Mouse (Mus musculus) embryonic facial prominence, embryonic 14.5 days (tissue): ENCODE measurements around the gene Slc4a7. TPM values are rescaled to one million over a fixed set of nuclear protein-coding genes. Genes with fewer than 3 reads are reported as not detected.

Experiments used
- ATAC-seq: fragments of 200-750 bp; cut with Nextera tagmentation; 2 replicates; pipeline ENCODE4 v1.8.0; 2017; ENCODE audit warnings: low read depth, moderate number of reproducible peaks, moderate TSS enrichment
- DNase-seq: peaks from one replicate; pipeline ENCODE4 v3.0.0-alpha.2; 2015; ENCODE audit warnings: low spot score
- H3K27ac ChIP-seq: fragments of 300-500 bp; sonication (generic); replicated peaks from 2 replicates; pipeline ENCODE4 v1.5.1; 2014; ENCODE audit warnings: low read depth, mild to moderate bottlenecking, low read length, moderate library complexity
- H3K27me3 ChIP-seq: fragments of 300-500 bp; sonication (generic); replicated peaks from 2 replicates; pipeline ENCODE4 v1.6.1; 2014; ENCODE audit warnings: low read length; ENCODE audit not compliant: control insufficient read depth, insufficient read depth
- H3K36me3 ChIP-seq: fragments of 300-500 bp; sonication (generic); 2 replicates; pipeline ENCODE4 v1.6.1; 2014; ENCODE audit warnings: low read length, mixed read lengths; ENCODE audit not compliant: control insufficient read depth, insufficient read depth
- H3K4me1 ChIP-seq: fragments of 300-500 bp; sonication (generic); 2 replicates; pipeline ENCODE4 v1.6.1; 2014; ENCODE audit warnings: antibody characterized with exemption, low read length; ENCODE audit not compliant: control insufficient read depth, insufficient read depth
- H3K4me2 ChIP-seq: fragments of 300-500 bp; sonication (generic); 2 replicates; pipeline ENCODE4 v1.6.1; 2014; ENCODE audit warnings: low read depth, mild to moderate bottlenecking, low read length, moderate library complexity, mixed read lengths
- H3K4me3 ChIP-seq: fragments of 300-500 bp; sonication (generic); 2 replicates; pipeline ENCODE4 v1.5.1; 2014; ENCODE audit warnings: low read depth, mild to moderate bottlenecking, low read length
- H3K9ac ChIP-seq: fragments of 300-500 bp; sonication (generic); 2 replicates; pipeline ENCODE4 v1.6.1; 2014; ENCODE audit warnings: low read depth, mild to moderate bottlenecking, low read length, moderate library complexity, mixed read lengths
- H3K9me3 ChIP-seq: fragments of 300-500 bp; sonication (generic); 2 replicates; pipeline ENCODE4 v1.6.1; 2016; ENCODE audit warnings: low read length; ENCODE audit not compliant: control insufficient read depth
- WGBS: fragments of 180-500 bp; shearing (Covaris S2); extraction: QIAGEN DNeasy Blood & Tissue Kit; methylation state at CpG from one replicate; pipeline ENCODE4 v1.1.7; 2014; 5-methylcytosine and 5-hydroxymethylcytosine counted together
- polyA plus RNA-seq: library from polyadenylated mRNA; unstranded; fragments of >200 nt; fragmentation: Nextera tagmentation; extraction: Ambion mirVana; gene quantifications from 2 replicates; pipeline ENCODE4 v1.2.1, GENCODE M21; 2014

Slc4a7 gene
- 10.7 and 13.9 TPM in 2 replicates for polyA plus RNA-seq

DNA sequence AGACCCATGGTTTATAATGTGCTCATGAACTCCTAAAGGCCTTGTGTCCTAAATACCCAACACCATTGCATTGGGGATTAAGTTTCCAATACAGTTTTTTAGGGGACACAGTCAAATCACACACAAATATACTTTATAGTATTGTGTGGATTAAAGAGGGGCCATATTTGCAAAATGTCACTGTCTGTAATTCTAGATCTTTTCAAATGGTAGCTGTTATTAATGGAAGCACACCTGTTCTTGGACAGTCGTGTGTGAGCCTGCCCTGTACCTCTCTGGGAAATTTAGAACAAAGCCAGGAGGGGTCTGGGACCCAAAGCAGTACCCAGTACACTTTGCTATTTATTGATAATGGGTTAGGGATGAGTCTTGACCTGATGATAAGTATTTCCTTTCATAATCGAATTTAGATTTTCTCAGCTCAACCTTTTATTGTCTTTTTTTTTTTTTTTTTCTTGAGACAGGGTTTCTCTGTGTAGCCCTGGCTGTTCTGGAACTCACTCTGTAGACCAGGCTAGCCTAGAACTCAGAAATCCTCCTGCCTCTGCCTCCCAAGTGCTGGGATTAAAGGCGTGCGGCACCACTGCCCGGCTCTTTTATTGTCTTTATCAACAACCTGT is at the start of gene Slc4a7:
Gene Slc4a7 (plus strand): TSS at position 570 of the 620 bp plus-strand sequence.
- peak within 1 kb of the TSS; percentile 64 for H3K4me2 ChIP-seq
- peaks cover 8% of the 10 kb centered on the region for H3K4me1 ChIP-seq
- H3K27me3 ChIP-seq: no peaks in the 10 kb centered on the region
- 85% methylated on average over 5 of the region's 5 CpGs for WGBS
- ATAC-seq: no peak
- peak within 1 kb of the TSS; percentile 86 for H3K4me3 ChIP-seq
- peak within 1 kb of the TSS; percentile 97 for H3K9ac ChIP-seq
- H3K27ac ChIP-seq: peak within 1 kb of the TSS; percentile 96
- H3K9me3 ChIP-seq: no peaks in the 10 kb centered on the region
- DNase-seq: no peak
- no peaks in the 10 kb centered on the region for H3K36me3 ChIP-seq

DNA sequence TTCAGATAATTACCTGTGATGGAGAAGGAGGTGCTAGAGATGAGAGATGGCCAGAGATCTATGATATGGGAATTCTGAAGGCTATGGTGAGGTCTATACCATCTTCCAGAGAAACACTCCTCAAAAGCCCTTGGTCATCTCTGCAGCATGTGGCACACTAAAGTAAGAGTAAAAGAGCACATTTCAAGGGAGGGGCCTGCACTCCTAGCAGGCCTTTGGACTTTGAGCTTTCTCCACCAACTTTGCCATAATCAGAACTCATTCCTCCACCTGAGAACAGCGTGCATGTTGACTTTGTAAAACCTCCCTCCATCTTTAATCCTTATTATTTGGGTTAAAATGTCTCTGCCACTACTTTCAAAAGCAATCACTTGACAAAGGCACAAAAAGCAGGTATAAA is 31.5 kb upstream of the Slc4a7 start:
- H3K4me3 ChIP-seq: no peak overlapping the region
- H3K4me2 ChIP-seq: no peak overlapping the region
- H3K27ac ChIP-seq: no peak overlapping the region
- 89% methylated on average over 1 of the region's 1 CpGs for WGBS
- no peaks in the 10 kb centered on the region for H3K27me3 ChIP-seq
- no peaks in the 10 kb centered on the region for H3K36me3 ChIP-seq
- no peaks in the 10 kb centered on the region for H3K4me1 ChIP-seq
- DNase-seq (no peak), ATAC-seq (no peak)
- H3K9ac ChIP-seq: no peak overlapping the region
- H3K9me3 ChIP-seq: no peaks in the 10 kb centered on the region

DNA sequence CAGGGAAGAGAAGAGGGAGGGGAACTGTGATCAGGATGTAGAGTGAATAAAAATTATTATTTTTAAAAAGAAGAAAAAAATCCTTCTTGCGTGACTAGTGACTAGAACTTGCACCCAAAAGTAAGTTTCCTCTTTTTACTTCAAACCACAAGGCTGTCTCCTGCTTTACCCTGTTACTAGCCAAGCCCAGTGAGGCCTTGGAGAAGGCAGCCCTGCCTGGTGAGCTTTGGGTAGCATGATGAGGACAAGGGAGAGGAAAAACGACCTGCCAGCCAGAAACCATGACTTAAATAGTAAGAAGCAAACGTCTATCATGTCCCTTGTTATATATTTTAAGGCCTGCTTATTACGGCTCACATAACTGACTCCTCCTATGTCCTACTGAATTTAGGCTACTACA is 20.5 kb upstream of the Slc4a7 start:
- Histone ChIP-seq H3K9me3 (no peaks in the 10 kb centered on the region), H3K4me2 (no peak overlapping the region), H3K4me3 (no peak overlapping the region), H3K27me3 (no peaks in the 10 kb centered on the region), H3K4me1 (no peaks in the 10 kb centered on the region), H3K36me3 (no peaks in the 10 kb centered on the region), H3K27ac (no peak overlapping the region), H3K9ac (no peak overlapping the region)
- WGBS: 72% methylated on average over 4 of the region's 4 CpGs
- DNase-seq (no peak), ATAC-seq (no peak)

DNA sequence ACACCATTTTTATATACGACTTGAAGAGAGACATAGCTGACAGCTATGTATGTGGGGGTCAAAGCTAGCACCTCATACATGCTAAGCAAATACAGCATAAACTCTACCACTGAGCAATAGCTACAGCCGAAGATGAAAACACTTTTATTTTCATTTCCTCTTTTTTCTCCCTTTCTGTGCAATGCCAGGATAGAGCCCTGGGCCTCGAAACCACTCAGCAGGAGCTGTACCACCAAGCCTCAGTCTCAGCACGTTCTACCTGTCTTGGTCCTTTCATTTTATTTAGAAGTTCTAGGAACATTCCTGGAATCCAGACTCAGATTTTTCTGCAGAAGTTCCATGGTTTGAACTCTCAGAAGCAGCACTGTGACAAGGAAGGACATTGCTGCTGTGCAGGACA is 17.3 kb upstream of the Slc4a7 start:
- Histone ChIP-seq H3K4me1 (no peaks in the 10 kb centered on the region), H3K4me3 (no peak overlapping the region), H3K9ac (no peak overlapping the region), H3K27me3 (no peaks in the 10 kb centered on the region), H3K9me3 (no peaks in the 10 kb centered on the region), H3K4me2 (no peak overlapping the region), H3K36me3 (no peaks in the 10 kb centered on the region), H3K27ac (no peak overlapping the region)
- WGBS: 71% methylated on average over 4 of the region's 4 CpGs
- no peak for DNase-seq
- no peak for ATAC-seq

DNA sequence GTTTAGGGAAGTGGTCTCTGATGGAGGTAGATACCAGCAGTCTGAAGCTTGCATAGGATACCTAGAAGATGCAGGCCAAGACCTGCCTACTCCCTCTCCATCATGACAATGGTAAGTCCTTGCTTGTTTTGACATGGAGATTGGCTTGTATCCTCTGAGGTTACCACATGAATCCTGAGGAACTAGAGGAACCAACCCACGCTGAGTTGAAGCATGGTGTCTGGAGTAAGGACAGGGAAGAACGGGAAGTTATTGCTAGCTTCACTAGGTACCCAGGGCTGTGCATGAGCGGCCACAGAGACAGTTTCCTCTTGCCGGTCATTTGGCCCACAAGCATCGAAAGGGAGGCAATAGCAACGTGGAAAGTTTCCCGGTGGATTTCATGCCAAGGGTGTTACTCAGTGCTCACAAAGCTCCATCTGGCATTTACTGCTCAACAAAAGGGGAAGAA is 16.0 kb upstream of the Slc4a7 start:
- no peak overlapping the region for H3K4me2 ChIP-seq
- H3K9me3 ChIP-seq: no peaks in the 10 kb centered on the region
- H3K4me3 ChIP-seq: no peak overlapping the region
- no peaks in the 10 kb centered on the region for H3K4me1 ChIP-seq
- no peak overlapping the region for H3K27ac ChIP-seq
- no peaks in the 10 kb centered on the region for H3K27me3 ChIP-seq
- 80% methylated on average over 7 of the region's 7 CpGs for WGBS
- DNase-seq (no peak), ATAC-seq (no peak)
- H3K9ac ChIP-seq: no peak overlapping the region
- H3K36me3 ChIP-seq: no peaks in the 10 kb centered on the region

DNA sequence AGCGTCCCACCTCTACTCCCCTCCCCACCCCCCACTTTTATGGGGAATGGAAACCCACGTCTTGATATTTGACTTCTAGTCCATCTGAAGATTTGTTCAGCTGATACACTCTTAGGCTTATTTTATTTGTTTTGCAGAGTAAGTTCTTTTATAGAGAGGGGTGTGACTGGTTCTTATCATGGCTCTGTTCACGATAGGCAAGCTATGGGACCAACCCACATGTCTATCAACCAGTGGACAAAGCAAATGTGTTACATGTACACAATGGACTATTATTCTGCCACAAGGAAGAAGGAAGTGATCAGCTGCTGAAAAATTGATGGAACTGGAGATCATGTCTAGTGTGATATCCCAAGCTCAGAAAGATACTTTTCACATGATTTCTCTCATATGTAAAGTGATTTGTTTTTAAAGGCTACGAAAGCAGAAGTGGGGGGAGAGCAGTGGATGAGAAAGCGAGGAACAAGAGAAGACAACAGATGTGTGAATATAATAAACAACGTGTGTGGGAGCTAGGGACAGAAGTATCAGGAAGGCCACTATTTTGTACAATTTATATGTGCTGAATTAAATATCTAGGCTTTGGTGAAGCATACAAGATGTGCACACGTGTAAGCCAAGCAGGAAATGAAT is 14.7 kb upstream of the Slc4a7 start:
- no peak overlapping the region for H3K27ac ChIP-seq
- DNase-seq (no peak), ATAC-seq (no peak)
- H3K4me2 ChIP-seq: no peak overlapping the region
- no peaks in the 10 kb centered on the region for H3K4me1 ChIP-seq
- 59% methylated on average over 7 of the region's 7 CpGs for WGBS
- H3K9ac ChIP-seq: no peak overlapping the region
- H3K36me3 ChIP-seq: no peaks in the 10 kb centered on the region
- H3K27me3 ChIP-seq: no peaks in the 10 kb centered on the region
- no peak overlapping the region for H3K4me3 ChIP-seq
- no peaks in the 10 kb centered on the region for H3K9me3 ChIP-seq

DNA sequence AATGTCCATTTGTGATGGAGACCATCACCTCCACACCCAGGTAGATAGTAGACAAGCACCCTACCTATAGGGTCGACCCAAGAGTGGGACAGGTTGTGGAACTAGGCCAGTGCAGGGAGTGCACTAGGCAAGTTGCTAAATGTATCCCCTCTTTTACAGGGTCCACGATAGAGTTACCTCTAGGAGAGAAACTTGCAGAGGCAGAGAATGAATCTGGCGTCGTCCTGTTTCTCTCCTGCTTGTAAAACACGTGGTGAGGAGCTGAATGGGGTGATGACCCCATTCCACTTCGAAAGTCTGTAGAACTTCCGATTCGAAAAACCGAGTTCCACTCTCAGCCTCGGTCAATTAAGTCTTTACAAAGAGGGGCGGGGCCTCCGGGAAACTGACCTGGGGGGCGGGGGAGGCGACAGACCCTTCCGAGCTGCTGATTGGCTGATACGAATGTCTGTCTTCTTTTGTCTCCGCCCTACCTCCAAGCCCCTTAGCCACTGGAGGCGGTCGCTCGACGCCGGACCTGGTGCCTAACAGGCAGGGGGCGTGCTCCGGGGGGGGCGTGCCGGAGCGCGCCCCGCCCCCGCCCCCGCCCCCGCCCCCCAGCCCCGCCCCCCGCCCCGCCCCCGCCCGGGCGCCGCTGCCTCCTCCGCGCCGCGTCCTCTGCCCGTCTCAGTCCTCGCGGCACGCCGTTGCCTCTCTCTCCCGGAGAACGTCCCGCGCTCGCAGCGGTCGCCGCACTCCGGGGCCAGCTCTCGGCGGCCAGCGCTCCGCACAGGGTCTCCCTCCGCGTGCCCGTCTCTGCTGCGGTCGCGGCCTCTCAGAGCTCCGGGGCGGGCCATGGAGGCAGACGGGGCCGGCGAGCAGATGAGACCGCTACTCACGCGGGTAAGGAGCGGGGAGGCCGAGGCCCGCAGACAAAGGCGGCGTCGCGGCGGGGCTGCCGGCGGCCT is 593 bp downstream of the Slc4a7 start:
- ATAC-seq: peak; percentile 98
- DNase-seq: peak; percentile 98
- no peaks in the 10 kb centered on the region for H3K9me3 ChIP-seq
- peak overlapping the region; percentile 64 for H3K4me2 ChIP-seq
- no peaks in the 10 kb centered on the region for H3K36me3 ChIP-seq
- H3K27me3 ChIP-seq: no peaks in the 10 kb centered on the region
- H3K4me3 ChIP-seq: peak overlapping the region; percentile 86
- H3K4me1 ChIP-seq: peaks cover 8% of the 10 kb centered on the region
- peak overlapping the region; percentile 96 for H3K27ac ChIP-seq
- H3K9ac ChIP-seq: peak overlapping the region; percentile 97
- under 1% methylated on average over 23 of the region's 85 CpGs for WGBS

- peak; percentile 45 for ATAC-seq
- Histone ChIP-seq H3K27ac (peak overlapping the region; percentile 96), H3K9ac (peak overlapping the region; percentile 97), H3K27me3 (no peaks in the 10 kb centered on the region), H3K4me1 (peaks cover 8% of the 10 kb centered on the region), H3K36me3 (peaks cover 2% of the 10 kb centered on the region; the same call in 1 of the 2 replicates), H3K4me2 (peak overlapping the region; percentile 64), H3K9me3 (no peaks in the 10 kb centered on the region), H3K4me3 (peak overlapping the region; percentile 86)
- peak; percentile 65 for DNase-seq
- under 1% methylated on average over 12 of the region's 60 CpGs for WGBS
Observed at GRCm38 (mm10) chr14:14703346-14703871, 1.3 kb downstream of the Slc4a7 start.
